Mouse (Mus musculus) cerebellum, adult 2 months (tissue): ENCODE measurements at regions not wholly inside any gene's neighbourhood (a gene's known extent, or its start where the extent isn't known, plus 50 kb on each side); places are given as distances from the start of the nearest gene placed in this dataset.

ENCODE experiments used
- CTCF ChIP-seq: fragments of 200-500 bp; IDR thresholded peaks from 2 replicates; pipeline ENCODE4 v1.5.1; 2011; ENCODE audit warnings: low read depth, mild to moderate bottlenecking, control low read depth, low read length, moderate library complexity, borderline replicate concordance; ENCODE audit not compliant: insufficient read depth
- POLR2A ChIP-seq: fragments of 200-500 bp; IDR thresholded peaks from 2 replicates; pipeline ENCODE4 v1.6.1; 2011; ENCODE audit warnings: low read length, control low read depth, borderline replicate concordance; ENCODE audit not compliant: insufficient read depth

DNA sequence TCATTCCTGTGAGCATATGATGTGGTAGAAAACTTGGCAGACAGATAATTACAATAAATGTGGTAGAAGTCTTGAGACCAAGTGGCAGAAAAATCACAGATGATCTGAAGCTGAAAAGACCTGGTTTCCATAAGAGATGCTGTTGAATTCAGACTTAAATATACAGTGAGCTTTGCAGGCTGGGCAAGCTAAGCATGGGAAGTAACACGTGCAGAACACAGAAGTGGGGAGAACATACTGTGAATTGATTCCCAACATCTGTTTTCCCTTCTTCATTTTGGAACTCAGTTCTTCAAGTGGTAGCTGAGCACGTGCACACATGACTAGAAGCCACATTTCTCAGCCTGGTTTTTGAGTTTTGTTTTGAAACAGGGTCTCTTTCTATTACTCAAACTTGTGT is 157.8 kb downstream of the Mterf1b start:
- no peak for TF ChIP-seq CTCF
- TF ChIP-seq POLR2A = no peak
